Mouse (Mus musculus) intestine, embryonic 14.5 days (tissue): ENCODE results near the gene Fam222b. TPM values are rescaled to one million over a fixed set of nuclear protein-coding genes. Genes with fewer than 3 reads are reported as not detected.

Experiments
- ATAC-seq: fragments of 200-750 bp; cut with Nextera tagmentation; replicated peaks from 2 replicates; pipeline ENCODE4 v1.8.0; 2017; ENCODE audit warnings: low read depth, moderate number of reproducible peaks, moderate TSS enrichment, moderate library complexity; ENCODE audit not compliant: low FRiP score, low TSS enrichment
- DNase-seq: peaks from one replicate; pipeline ENCODE4 v3.0.0-alpha.2; 2018; ENCODE audit warnings: low spot score
- H3K27ac ChIP-seq: fragments of 300-500 bp; sonication (generic); 2 replicates; pipeline ENCODE4 v1.5.1; 2014; ENCODE audit warnings: low read depth, mild to moderate bottlenecking, control low read depth
- H3K27me3 ChIP-seq: fragments of 300-500 bp; sonication (generic); replicated peaks from 2 replicates; pipeline ENCODE4 v1.6.1; 2014; ENCODE audit warnings: low read length, control low read depth; ENCODE audit not compliant: control insufficient read depth, insufficient read depth
- H3K36me3 ChIP-seq: fragments of 300-500 bp; sonication (generic); 2 replicates; pipeline ENCODE4 v1.6.1; 2014; ENCODE audit warnings: low read length, control low read depth; ENCODE audit not compliant: control insufficient read depth, insufficient read depth
- H3K4me1 ChIP-seq: fragments of 300-500 bp; sonication (generic); replicated peaks from 2 replicates; pipeline ENCODE4 v1.6.1; 2014; ENCODE audit warnings: low read length, control low read depth, mixed read lengths; ENCODE audit not compliant: control insufficient read depth, insufficient read depth
- H3K4me2 ChIP-seq: fragments of 300-500 bp; sonication (generic); 2 replicates; pipeline ENCODE4 v1.6.1; 2014; ENCODE audit warnings: low read length
- H3K4me3 ChIP-seq: fragments of 300-500 bp; sonication (generic); 2 replicates; pipeline ENCODE4 v1.5.1; 2014; ENCODE audit warnings: low read depth, low read length, control low read depth, mixed read lengths
- H3K9ac ChIP-seq: fragments of 300-500 bp; sonication (generic); 2 replicates; pipeline ENCODE4 v1.6.1; 2014; ENCODE audit warnings: mild to moderate bottlenecking, low read length
- H3K9me3 ChIP-seq: fragments of 300-500 bp; sonication (generic); 2 replicates; pipeline ENCODE4 v1.6.1; 2016; ENCODE audit warnings: low read length, control low read depth; ENCODE audit not compliant: control insufficient read depth
- WGBS: fragments of 180-500 bp; shearing (Covaris S2); extraction: QIAGEN DNeasy Blood & Tissue Kit; methylation state at CpG from one replicate; pipeline ENCODE4 v1.1.7; 2014; 5-methylcytosine and 5-hydroxymethylcytosine counted together
- polyA plus RNA-seq: library from polyadenylated mRNA; unstranded; fragments of >200 nt; fragmentation: Nextera tagmentation; extraction: Ambion mirVana; gene quantifications from 2 replicates; pipeline ENCODE4 v1.2.1, GENCODE M21; 2014

The Fam222b gene
- polyA plus RNA-seq, 1 experiment from 2014 or later = 13.4 TPM

- ATAC-seq (no peak), DNase-seq (no peak)
- Histone ChIP-seq H3K9me3 (no peaks in the 10 kb centered on the region), H3K4me1 (0 out of 2 replicates have a peak, but pooled peaks cover 2% of the 10 kb centered on the region), H3K36me3 (peaks cover 13% of the 10 kb centered on the region; the same call in 1 of the 2 replicates), H3K4me3 (no peak overlapping the region), H3K4me2 (no peak overlapping the region), H3K27me3 (no peaks in the 10 kb centered on the region), H3K9ac (no peak overlapping the region), H3K27ac (no peak overlapping the region)
- WGBS = 90% methylated on average over 5 of the region's 5 CpGs
Measured at GRCm38 (mm10) chr11:78102142-78102541, 7.7 kb downstream of the Fam222b start.

GRCm38 (mm10) chr11:78102958-78103747, 8.7 kb downstream of the Fam222b start:
- Histone ChIP-seq H3K4me2 (no peak overlapping the region), H3K27me3 (no peaks in the 10 kb centered on the region), H3K36me3 (peaks cover 13% of the 10 kb centered on the region; the same call in 1 of the 2 replicates), H3K27ac (no peak overlapping the region), H3K4me3 (no peak overlapping the region), H3K9me3 (no peaks in the 10 kb centered on the region), H3K9ac (no peak overlapping the region), H3K4me1 (no peaks in the 10 kb centered on the region)
- ATAC-seq (no peak), DNase-seq (no peak)
- 66% methylated on average over 5 of the region's 5 CpGs for WGBS

GRCm38 (mm10) chr11:78104501-78104900, 10.0 kb downstream of the Fam222b start:
- Histone ChIP-seq H3K27me3 (no peaks in the 10 kb centered on the region), H3K4me1 (no peaks in the 10 kb centered on the region), H3K27ac (no peak overlapping the region), H3K4me2 (no peak overlapping the region), H3K4me3 (no peak overlapping the region), H3K9me3 (no peaks in the 10 kb centered on the region), H3K36me3 (peaks cover 13% of the 10 kb centered on the region; the same call in 1 of the 2 replicates), H3K9ac (no peak overlapping the region)
- no peak for ATAC-seq
- WGBS = 96% methylated on average over 5 of the region's 5 CpGs
- DNase-seq = no peak

GRCm38 (mm10) chr11:78113616-78114015, 19.2 kb downstream of the Fam222b start:
- DNase-seq (no peak), ATAC-seq (no peak)
- Histone ChIP-seq H3K27me3 (no peaks in the 10 kb centered on the region), H3K4me3 (no peak overlapping the region), H3K4me2 (no peak overlapping the region), H3K36me3 (no peaks in the 10 kb centered on the region), H3K9ac (no peak overlapping the region), H3K4me1 (peaks cover 7% of the 10 kb centered on the region; the same call in 1 of the 2 replicates), H3K9me3 (no peaks in the 10 kb centered on the region), H3K27ac (no peak overlapping the region)
- 87% methylated on average over 2 of the region's 2 CpGs for WGBS

GRCm38 (mm10) chr11:78114676-78115366, 20.4 kb downstream of the Fam222b start:
- peaks cover 8% of the 10 kb centered on the region; the same call in 1 of the 2 replicates for H3K4me1 ChIP-seq
- no peaks in the 10 kb centered on the region for H3K9me3 ChIP-seq
- DNase-seq (peak; percentile 54), ATAC-seq (no peak)
- peak overlapping the region; percentile 70 for H3K4me2 ChIP-seq
- H3K9ac ChIP-seq = peak overlapping the region; percentile 61
- 5% methylated on average over 19 of the region's 19 CpGs for whole genome bisulfite sequencing
- H3K4me3 ChIP-seq = peak overlapping the region; percentile 62
- no peaks in the 10 kb centered on the region for H3K27me3 ChIP-seq
- no peaks in the 10 kb centered on the region for H3K36me3 ChIP-seq
- H3K27ac ChIP-seq = peak overlapping the region; percentile 57

GRCm38 (mm10) chr11:78115367-78116145, 21.1 kb downstream of the Fam222b start:
- Histone ChIP-seq H3K36me3 (no peaks in the 10 kb centered on the region), H3K4me1 (peaks cover 14% of the 10 kb centered on the region; the same call in 1 of the 2 replicates), H3K4me3 (peak overlapping the region; percentile 62), H3K9ac (peak overlapping the region; percentile 61), H3K9me3 (no peaks in the 10 kb centered on the region), H3K4me2 (peak overlapping the region; percentile 70), H3K27me3 (no peaks in the 10 kb centered on the region), H3K27ac (peak overlapping the region; percentile 57)
- peak; percentile 100 for ATAC-seq
- peak; percentile 92 for DNase-seq
- 1% methylated on average over 37 of the region's 37 CpGs for WGBS

GRCm38 (mm10) chr11:78116146-78116410, 21.6 kb downstream of the Fam222b start:
- Histone ChIP-seq H3K4me1 (peaks cover 16% of the 10 kb centered on the region; the same call in 1 of the 2 replicates), H3K9ac (peak overlapping the region; percentile 61), H3K27ac (peak overlapping the region; percentile 3; the same call in 1 of the 2 replicates), H3K36me3 (no peaks in the 10 kb centered on the region), H3K27me3 (no peaks in the 10 kb centered on the region), H3K4me2 (peak overlapping the region; percentile 70), H3K4me3 (peak overlapping the region; percentile 62), H3K9me3 (no peaks in the 10 kb centered on the region)
- ATAC-seq (no peak), DNase-seq (no peak)
- WGBS = 9% methylated on average over 5 of the region's 5 CpGs

- no peak for ATAC-seq
- Histone ChIP-seq H3K36me3 (no peaks in the 10 kb centered on the region), H3K9me3 (no peaks in the 10 kb centered on the region), H3K27ac (no peak overlapping the region), H3K4me2 (no peak overlapping the region), H3K27me3 (no peaks in the 10 kb centered on the region), H3K4me3 (no peak overlapping the region), H3K4me1 (peaks cover 17% of the 10 kb centered on the region; the same call in 1 of the 2 replicates), H3K9ac (no peak overlapping the region)
- DNase-seq = no peak
Measured at GRCm38 (mm10) chr11:78118467-78118866, 24.0 kb downstream of the Fam222b start.
